Mouse (Mus musculus) erythroblast, embryonic 14.5 days (primary cell): ENCODE data around the gene Mep1a.

Experiments used
- GATA1 ChIP-seq: IDR thresholded peaks from 2 replicates; pipeline ENCODE4 v1.6.1; 2012; ENCODE audit warnings: low read length, inconsistent platforms, mixed read lengths
- TAL1 ChIP-seq: IDR thresholded peaks from 3 replicates; pipeline ENCODE4 v1.6.1; 2012; ENCODE audit warnings: low read length, inconsistent platforms, mixed read lengths

DNA sequence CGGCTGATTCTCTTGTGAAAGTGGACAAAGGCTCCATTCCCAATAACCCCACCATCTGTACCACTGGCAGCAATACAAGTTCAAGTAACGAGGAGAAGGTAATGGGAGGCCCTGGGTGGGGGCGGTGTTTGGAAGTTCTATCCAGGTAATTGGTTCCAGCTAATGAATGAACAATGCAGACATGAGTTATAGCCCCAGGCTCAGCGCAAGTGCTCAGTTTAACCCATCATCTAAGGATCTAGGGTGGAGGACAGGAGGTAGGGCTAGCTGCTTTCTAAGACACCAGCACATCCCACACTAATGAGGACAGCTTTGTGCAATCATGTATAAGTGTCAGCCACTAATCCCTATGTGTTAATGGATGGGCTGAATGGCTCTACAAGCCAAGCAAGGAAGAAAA is 8.2 kb upstream of the Mep1a start:
- TF ChIP-seq TAL1 (no peak), GATA1 (no peak)
